Mouse (Mus musculus) cortical plate, adult 2 months (tissue): Measurements from ENCODE around the gene Zfp874a. TPM values are rescaled to one million over a fixed set of nuclear protein-coding genes. Genes with fewer than 3 reads are reported as not detected.
"Not testable (repeated sequence)": the region's sequence is repeated elsewhere in the genome, so short reads cannot be mapped to it uniquely, and the experiment has no call there.

Source experiments
- H3K27ac ChIP-seq: fragments of 200-500 bp; 2 replicates; pipeline ENCODE4 v1.5.1; 2012; ENCODE audit warnings: low read length, control low read depth, inconsistent platforms; ENCODE audit not compliant: insufficient read depth
- H3K4me1 ChIP-seq: fragments of 200-500 bp; 2 replicates; pipeline ENCODE4 v1.6.1; 2011; ENCODE audit warnings: low read length; ENCODE audit not compliant: control insufficient read depth, insufficient read depth
- H3K4me3 ChIP-seq: fragments of 200-500 bp; 2 replicates; pipeline ENCODE4 v1.5.1; 2011; ENCODE audit warnings: mild to moderate bottlenecking, low read length, control low read depth; ENCODE audit not compliant: insufficient read depth
- CTCF ChIP-seq: fragments of 200-500 bp; IDR thresholded peaks from 2 replicates; pipeline ENCODE4 v1.5.1; 2011; ENCODE audit warnings: mild to moderate bottlenecking, control low read depth, low read length; ENCODE audit not compliant: insufficient read depth; ENCODE audit errors: extremely low read depth
- POLR2A ChIP-seq: fragments of 200-500 bp; IDR thresholded peaks from 2 replicates; pipeline ENCODE4 v1.6.1; 2011; ENCODE audit warnings: mild to moderate bottlenecking, low read length, control low read depth; ENCODE audit not compliant: insufficient read depth; ENCODE audit errors: extremely low read depth
- polyA plus RNA-seq: library from polyadenylated mRNA; depleted of rRNA; stranded (reverse); fragments of >200 nt; gene quantifications from 2 replicates; pipeline ENCODE4 v1.2.3, GENCODE M21; 2012; rRNA removed

Zfp874a gene
- 9.1 TPM in 2 replicates for polyA plus RNA-seq

- TF ChIP-seq POLR2A (peak; percentile 44), CTCF (no peak)
- 0 out of 2 replicates have a peak within 1 kb of the TSS, but pooled peaks have one; percentile 3 for H3K27ac ChIP-seq
- no peaks in the 10 kb centered on the region; the same call in 1 of the 2 replicates for H3K4me1 ChIP-seq
- H3K4me3 ChIP-seq: peak within 1 kb of the TSS; percentile 64
These were observed at the start of gene Zfp874a for GRCm38 (mm10) chr13:67451172-67452020. Gene Zfp874a, minus strand, starts transcription at chr13:67451624.

DNA sequence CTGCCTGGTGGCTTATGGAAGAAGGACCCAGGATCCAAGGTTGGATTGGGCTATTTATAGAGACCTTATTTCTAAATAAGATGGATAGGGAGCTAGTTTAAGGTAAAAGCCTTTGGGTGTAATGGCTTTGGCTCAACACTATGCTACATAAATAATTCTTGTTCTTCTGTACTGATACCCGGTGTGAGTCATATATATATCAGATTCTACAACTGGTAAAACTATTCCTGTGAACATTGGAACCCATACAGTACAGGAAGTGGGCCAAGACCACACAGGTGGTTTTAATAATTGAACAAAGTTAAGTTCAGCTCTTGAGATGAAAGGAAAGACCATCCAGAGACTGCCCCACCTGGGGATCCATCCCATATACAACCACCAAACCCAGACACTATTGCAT lies 49.5 kb upstream of the Zfp874a start:
- no peak overlapping the region for H3K27ac ChIP-seq
- no peak overlapping the region for H3K4me3 ChIP-seq
- H3K4me1 ChIP-seq: 0 out of 2 replicates have a peak, but pooled peaks cover 2% of the 10 kb centered on the region
- no peak for TF ChIP-seq CTCF
- no peak for TF ChIP-seq POLR2A

GRCm38 (mm10) chr13:67500084-67500719 lies 48.8 kb upstream of the Zfp874a start, which contains the start of gene Zfp58:
Gene Zfp58, minus strand, starts transcription at chr13:67500555.
- TF ChIP-seq POLR2A (peak; percentile 19; the same call in 1 of the 2 replicates), CTCF (no peak)
- no peak within 1 kb of the TSS for H3K27ac ChIP-seq
- H3K4me1 ChIP-seq: 0 out of 2 replicates have a peak, but pooled peaks cover 2% of the 10 kb centered on the region
- peak within 1 kb of the TSS; percentile 72 for H3K4me3 ChIP-seq

DNA sequence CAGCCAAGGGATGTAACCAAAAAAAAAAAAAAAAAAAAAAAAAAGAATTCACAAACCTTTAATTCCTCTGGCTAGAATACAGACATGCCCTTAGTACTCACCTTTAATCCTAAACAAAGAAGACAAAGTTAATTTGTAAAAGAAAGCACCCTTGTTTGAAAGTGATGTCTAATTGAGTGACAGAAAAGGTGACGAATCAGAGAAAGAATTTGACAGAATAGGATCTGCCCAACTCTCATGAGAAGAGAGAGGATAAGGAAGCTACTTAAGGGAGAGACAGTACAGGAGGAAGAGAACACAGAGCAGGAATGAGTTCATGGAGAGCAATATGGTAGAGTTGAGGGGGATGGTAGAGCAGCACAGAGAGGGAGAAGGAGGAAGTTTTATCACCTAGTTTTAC lies 44.2 kb upstream of the Zfp874a start:
- TF ChIP-seq POLR2A: no peak
- TF ChIP-seq CTCF: no peak
- 0 out of 2 replicates have a peak, but pooled peaks cover 2% of the 10 kb centered on the region for H3K4me1 ChIP-seq
- H3K27ac ChIP-seq: no peak overlapping the region
- H3K4me3 ChIP-seq: no peak overlapping the region

GRCm38 (mm10) chr13:67484424-67484811 lies 33.0 kb upstream of the Zfp874a start:
- Histone ChIP-seq H3K4me3 (peak overlapping the region; percentile 56), H3K4me1 (peaks cover 4% of the 10 kb centered on the region), H3K27ac (0 out of 2 replicates have a peak overlapping the region, but pooled peaks have one; percentile 5)
- TF ChIP-seq CTCF (no peak), POLR2A (no peak)

DNA sequence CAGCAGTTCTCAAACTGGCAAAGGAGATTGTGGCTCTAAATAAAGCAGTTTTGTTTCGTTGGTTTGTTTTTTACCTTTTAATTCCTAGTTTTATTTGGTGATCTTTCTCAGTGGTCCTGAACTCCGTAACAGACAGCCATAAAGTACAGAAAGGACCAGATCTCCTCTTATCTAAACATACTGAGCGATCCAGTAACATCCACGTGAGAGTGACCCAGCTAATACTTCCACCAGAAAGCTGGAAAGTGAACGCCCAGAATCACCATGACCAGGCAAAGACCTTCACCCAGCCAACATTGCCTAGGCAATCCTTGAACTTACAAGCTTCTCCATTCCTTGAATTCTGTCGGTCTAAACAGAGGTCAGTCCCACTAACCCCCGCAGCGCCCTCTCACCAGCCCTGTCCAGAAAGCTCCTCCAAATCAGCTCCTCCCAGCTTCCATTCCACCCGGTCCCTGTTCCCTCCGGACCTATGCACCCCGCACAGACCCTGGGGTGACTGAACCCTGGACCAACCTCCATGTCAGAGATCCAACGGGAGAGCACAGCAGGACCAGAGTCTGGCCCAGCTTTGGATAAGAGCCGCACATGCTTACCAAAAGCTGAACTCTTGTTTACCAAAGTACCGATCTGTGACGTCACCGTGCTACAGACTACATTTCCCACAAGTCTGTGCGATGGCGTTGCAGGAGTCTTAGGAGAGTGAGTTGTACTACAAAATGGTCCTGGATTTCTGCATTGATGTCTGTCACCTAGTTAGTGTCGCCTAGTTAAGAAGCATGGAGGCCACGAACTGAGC lies 32.4 kb upstream of the Zfp874a start, which contains the start of gene Zfp874b:
Zfp874b (minus strand) TSS at position 634 of the 799 bp plus-strand sequence.
- H3K4me1 ChIP-seq: peaks cover 4% of the 10 kb centered on the region
- TF ChIP-seq POLR2A (peak; percentile 39; the same call in 1 of the 2 replicates), CTCF (no peak)
- H3K27ac ChIP-seq: peak within 1 kb of the TSS; percentile 77
- peak within 1 kb of the TSS; percentile 56 for H3K4me3 ChIP-seq

DNA sequence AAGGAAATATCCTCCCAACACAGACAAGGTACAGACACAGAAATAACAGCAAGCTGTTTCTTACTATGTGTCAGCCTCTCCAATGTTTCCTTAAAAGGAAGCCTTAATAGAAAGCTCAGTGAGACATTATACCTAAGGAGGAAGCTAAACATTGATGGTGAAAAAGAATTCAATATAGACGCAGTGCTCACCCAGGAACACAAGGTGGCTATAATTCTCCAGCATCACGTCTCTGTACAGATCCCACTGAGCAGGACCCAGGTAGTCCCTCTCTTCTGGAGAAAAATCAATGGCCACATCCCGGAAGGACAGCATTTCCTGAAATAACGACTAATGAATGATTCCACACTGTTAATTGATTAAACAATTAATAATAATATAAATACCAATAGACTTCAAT lies 30.1 kb upstream of the Zfp874a start:
- Histone ChIP-seq H3K4me3 (no peak overlapping the region), H3K27ac (no peak overlapping the region), H3K4me1 (peaks cover 4% of the 10 kb centered on the region)
- no peak for TF ChIP-seq POLR2A
- no peak for TF ChIP-seq CTCF

DNA sequence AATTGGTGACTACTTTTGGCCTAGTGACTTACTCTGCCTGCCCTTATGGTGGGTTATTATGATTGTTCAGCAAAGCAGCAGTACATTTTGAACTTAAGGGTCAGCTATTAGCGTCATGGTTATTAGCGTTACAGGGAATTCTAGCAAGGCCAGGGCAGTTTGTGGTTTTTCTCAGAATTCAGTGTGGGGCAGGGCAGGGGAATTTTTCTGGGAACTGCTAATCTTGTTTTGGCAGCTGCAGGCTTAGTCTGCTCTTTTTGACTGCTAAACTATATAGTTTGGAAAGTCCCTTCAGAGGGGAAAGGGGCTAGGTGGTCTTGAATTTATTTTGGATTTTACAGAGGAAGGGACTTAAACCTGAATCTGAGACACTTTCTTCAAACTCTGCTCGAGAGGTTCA lies 17.9 kb upstream of the Zfp874a start:
- Histone ChIP-seq H3K4me3 (no peak overlapping the region), H3K27ac (no peak overlapping the region), H3K4me1 (no peaks in the 10 kb centered on the region)
- TF ChIP-seq CTCF (no peak), POLR2A (no peak)

DNA sequence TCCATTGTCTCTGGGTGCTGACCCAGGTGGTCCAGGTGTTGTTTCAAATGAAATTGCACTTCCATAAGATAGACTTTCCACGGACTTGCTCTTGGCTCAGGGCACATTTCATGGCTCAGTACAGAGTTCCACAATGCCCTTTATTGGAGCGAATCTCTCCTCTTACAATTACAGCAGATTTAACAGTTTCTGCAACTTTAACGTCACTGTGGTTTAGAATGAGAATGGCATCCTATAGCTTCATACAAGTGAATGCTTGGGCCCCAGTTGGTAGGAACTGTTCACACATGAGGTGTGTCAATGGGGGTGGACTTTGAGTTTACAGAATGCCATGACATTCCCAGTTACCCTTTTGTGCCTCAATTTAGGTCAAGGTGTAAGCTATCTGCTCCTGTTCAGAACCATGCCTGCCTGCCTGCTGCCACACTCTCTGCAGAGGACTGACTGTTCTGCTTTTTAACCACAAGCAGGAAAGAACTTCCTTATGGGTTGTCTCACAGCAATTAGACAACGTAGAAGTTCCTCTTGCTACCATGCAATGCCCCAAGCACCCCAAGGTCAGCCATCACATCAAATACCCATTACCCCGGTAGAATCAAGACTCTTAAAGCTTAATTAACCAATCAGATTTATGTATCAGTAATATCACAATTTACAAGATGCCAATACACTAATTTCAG lies 12.2 kb upstream of the Zfp874a start:
- not testable (repeated sequence) for H3K4me1 ChIP-seq, H3K4me3 ChIP-seq, H3K27ac ChIP-seq
